Mouse (Mus musculus): ENCODE measurements around the gene Riox1.
"Not testable (repeated sequence)": the region's sequence is repeated elsewhere in the genome, so short reads cannot be mapped to it uniquely, and the experiment has no call there.

Riox1 gene

GRCm38 (mm10) chr12:83950493-83950839 is at the start of gene Riox1:
Gene Riox1, plus strand, starts transcription at chr12:83950608.
- peak; percentile 92 for DNase-seq (ENCODE audit: low spot score)

- DNase-seq (ENCODE audit: low spot score), result no peak
Observed at GRCm38 (mm10) chr12:83910451-83910850, 40.0 kb upstream of the Riox1 start.

GRCm38 (mm10) chr12:83914202-83914740 is 36.1 kb upstream of the Riox1 start:
- DNase-seq (ENCODE audit: low spot score), result no peak

- no peak for DNase-seq (ENCODE audit: low spot score)
Observed at GRCm38 (mm10) chr12:83914797-83915196, 35.6 kb upstream of the Riox1 start.

- no peak for DNase-seq (ENCODE audit: low spot score)
Observed at GRCm38 (mm10) chr12:83916884-83917283, 33.5 kb upstream of the Riox1 start.

GRCm38 (mm10) chr12:83920721-83921441 is 29.5 kb upstream of the Riox1 start:
- DNase-seq (ENCODE audit: low spot score), result peak; percentile 64

GRCm38 (mm10) chr12:83921535-83922381 is 28.6 kb upstream of the Riox1 start, which contains the start of gene Numb:
Gene Numb, minus strand, starts transcription at chr12:83921934.
- peak; percentile 99 for DNase-seq (ENCODE audit: low spot score)

- peak; percentile 32 for DNase-seq (ENCODE audit: low spot score)
Observed at GRCm38 (mm10) chr12:83922724-83923485, 27.5 kb upstream of the Riox1 start.

GRCm38 (mm10) chr12:83923486-83923859 is 26.9 kb upstream of the Riox1 start:
- no peak for DNase-seq (ENCODE audit: low spot score)

- DNase-seq (ENCODE audit: low spot score), result peak; percentile 28
Observed at GRCm38 (mm10) chr12:83924332-83924731, 26.1 kb upstream of the Riox1 start.

- no peak for DNase-seq (ENCODE audit: low spot score)
Observed at GRCm38 (mm10) chr12:83925160-83925703, 25.2 kb upstream of the Riox1 start.

- no peak for DNase-seq (ENCODE audit: low spot score)
Observed at GRCm38 (mm10) chr12:83926061-83926460, 24.3 kb upstream of the Riox1 start.

GRCm38 (mm10) chr12:83927747-83928146 is 22.7 kb upstream of the Riox1 start:
- no peak for DNase-seq (ENCODE audit: low spot score)

- DNase-seq (ENCODE audit: low spot score), result no peak
Observed at GRCm38 (mm10) chr12:83929186-83929804, 21.1 kb upstream of the Riox1 start.

- no peak for DNase-seq (ENCODE audit: low spot score)
Observed at GRCm38 (mm10) chr12:83937600-83937999, 12.8 kb upstream of the Riox1 start.

- not testable (repeated sequence) for DNase-seq (ENCODE audit: low spot score)
Observed at GRCm38 (mm10) chr12:83938592-83938991, 11.8 kb upstream of the Riox1 start.

- DNase-seq (ENCODE audit: low spot score), result no peak
Observed at GRCm38 (mm10) chr12:83939332-83939731, 11.1 kb upstream of the Riox1 start.

- DNase-seq (ENCODE audit: low spot score), result no peak
Observed at GRCm38 (mm10) chr12:83940031-83940430, 10.4 kb upstream of the Riox1 start.

- no peak for DNase-seq (ENCODE audit: low spot score)
Observed at GRCm38 (mm10) chr12:83941938-83942337, 8.5 kb upstream of the Riox1 start.

- DNase-seq (ENCODE audit: low spot score), result no peak
Observed at GRCm38 (mm10) chr12:83947260-83947811, 3.1 kb upstream of the Riox1 start.

GRCm38 (mm10) chr12:83949043-83949442 is 1.4 kb upstream of the Riox1 start:
- DNase-seq (ENCODE audit: low spot score), result no peak
